Mouse (Mus musculus) lung, postnatal 0 days (tissue): ENCODE results near the gene Dock10. TPM values are rescaled to one million over a fixed set of nuclear protein-coding genes. Genes with fewer than 3 reads are reported as not detected.

ENCODE experiments used
- ATAC-seq: fragments of 200-750 bp; cut with Nextera tagmentation; 2 replicates; pipeline ENCODE4 v1.8.0; 2017; ENCODE audit warnings: moderate library complexity
- DNase-seq: peaks from one replicate; pipeline ENCODE4 v3.0.0-alpha.2; 2016; ENCODE audit warnings: low spot score
- H3K27ac ChIP-seq: fragments of 300-500 bp; sonication (generic); 2 replicates; pipeline ENCODE4 v1.5.1; 2014; ENCODE audit warnings: antibody characterized with exemption, mild to moderate bottlenecking, low read length, mixed read lengths
- H3K27me3 ChIP-seq: fragments of 300-500 bp; sonication (generic); replicated peaks from 2 replicates; pipeline ENCODE4 v1.6.1; 2014; ENCODE audit warnings: low read length, mixed read lengths; ENCODE audit not compliant: insufficient read depth
- H3K36me3 ChIP-seq: fragments of 300-500 bp; sonication (generic); 2 replicates; pipeline ENCODE4 v1.6.1; 2014; ENCODE audit warnings: low read length, mixed read lengths; ENCODE audit not compliant: insufficient read depth
- H3K4me1 ChIP-seq: fragments of 300-500 bp; sonication (generic); 2 replicates; pipeline ENCODE4 v1.6.1; 2014; ENCODE audit warnings: antibody characterized with exemption, low read depth, low read length, mixed read lengths; ENCODE audit not compliant: insufficient read depth
- H3K4me2 ChIP-seq: fragments of 300-500 bp; sonication (generic); replicated peaks from 2 replicates; pipeline ENCODE4 v1.6.1; 2014; ENCODE audit warnings: low read depth, mild to moderate bottlenecking, low read length, moderate library complexity, mixed read lengths
- H3K4me3 ChIP-seq: fragments of 300-500 bp; sonication (generic); 2 replicates; pipeline ENCODE4 v1.5.1; 2014; ENCODE audit warnings: low read depth, low read length
- H3K9ac ChIP-seq: fragments of 300-500 bp; sonication (generic); replicated peaks from 2 replicates; pipeline ENCODE4 v1.6.1; 2014; ENCODE audit warnings: low read depth, mild to moderate bottlenecking
- H3K9me3 ChIP-seq: fragments of 300-500 bp; sonication (generic); 2 replicates; pipeline ENCODE4 v1.6.1; 2016; ENCODE audit warnings: low read length, mixed read lengths
- CTCF ChIP-seq: IDR thresholded peaks from 2 replicates; pipeline ENCODE4 v1.5.1; 2016; ENCODE audit warnings: antibody characterized with exemption, mild to moderate bottlenecking
- EP300 ChIP-seq: IDR thresholded peaks from 2 replicates; pipeline ENCODE4 v1.6.1; 2016; ENCODE audit warnings: antibody characterized with exemption, mild to moderate bottlenecking, control low read depth
- WGBS: fragments of 180-500 bp; shearing (Covaris S2); extraction: QIAGEN DNeasy Blood & Tissue Kit; methylation state at CpG from one replicate; pipeline ENCODE4 v1.1.7; 2014; 5-methylcytosine and 5-hydroxymethylcytosine counted together
- polyA plus RNA-seq: library from polyadenylated mRNA; unstranded; fragments of >200 nt; fragmentation: Nextera tagmentation; extraction: Ambion mirVana; gene quantifications from 2 replicates; pipeline ENCODE4 v1.2.1, GENCODE M21; 2015

Gene Dock10
- polyA plus RNA-seq, 1 experiment from 2014 or later = 6.0 TPM

DNA sequence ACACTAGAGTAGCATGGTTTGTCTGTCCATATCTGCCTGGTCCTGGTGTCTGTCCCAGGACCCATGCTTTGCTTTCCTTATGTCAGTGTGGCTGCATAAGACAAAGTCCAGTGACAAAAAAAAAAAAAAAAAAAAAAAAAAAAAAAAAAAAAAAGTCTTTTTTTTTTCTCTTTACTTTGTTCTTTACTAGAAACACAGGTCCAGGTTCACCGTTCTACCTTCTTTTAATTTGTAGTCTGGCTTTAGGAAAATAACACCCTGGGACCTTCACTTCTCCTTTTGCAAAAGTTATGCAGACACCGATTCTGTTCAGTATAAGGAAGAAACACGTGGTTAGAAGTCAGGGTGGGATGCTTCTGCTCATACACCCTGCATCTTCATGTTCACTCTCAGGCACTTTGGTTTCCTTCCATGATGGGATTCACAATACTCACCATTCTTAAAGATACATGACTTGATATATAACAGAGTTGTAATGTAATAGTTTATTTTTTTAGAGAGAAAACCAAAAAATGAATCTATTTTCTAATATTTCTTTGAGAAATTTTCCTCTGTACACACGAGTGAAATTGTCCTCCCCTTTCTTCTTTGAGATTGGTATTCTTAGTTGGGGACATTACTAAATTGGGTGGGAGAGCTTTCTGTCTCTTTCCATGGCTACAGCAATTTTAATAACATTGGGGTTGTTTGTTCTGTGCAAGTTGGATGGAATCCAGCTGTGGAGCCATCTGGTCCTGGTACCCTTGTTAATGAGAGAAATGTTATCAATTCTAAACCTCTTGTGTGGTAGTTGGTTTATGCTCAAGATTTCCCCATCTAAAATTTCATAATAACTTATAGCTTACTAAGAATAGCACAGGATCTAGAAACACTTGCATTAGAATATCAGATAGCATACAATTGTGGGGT is 5.0 kb upstream of the Dock10 start:
- H3K9me3 ChIP-seq = no peaks in the 10 kb centered on the region
- TF ChIP-seq EP300 (no peak), CTCF (no peak)
- no peak overlapping the region for H3K9ac ChIP-seq
- 60% methylated on average over 4 of the region's 4 CpGs for WGBS
- peaks cover 10% of the 10 kb centered on the region; the same call in 1 of the 2 replicates for H3K27me3 ChIP-seq
- DNase-seq (no peak), ATAC-seq (no peak)
- H3K4me3 ChIP-seq = no peak overlapping the region
- no peaks in the 10 kb centered on the region for H3K36me3 ChIP-seq
- no peaks in the 10 kb centered on the region for H3K4me1 ChIP-seq
- H3K27ac ChIP-seq = no peak overlapping the region
- H3K4me2 ChIP-seq = no peak overlapping the region

DNA sequence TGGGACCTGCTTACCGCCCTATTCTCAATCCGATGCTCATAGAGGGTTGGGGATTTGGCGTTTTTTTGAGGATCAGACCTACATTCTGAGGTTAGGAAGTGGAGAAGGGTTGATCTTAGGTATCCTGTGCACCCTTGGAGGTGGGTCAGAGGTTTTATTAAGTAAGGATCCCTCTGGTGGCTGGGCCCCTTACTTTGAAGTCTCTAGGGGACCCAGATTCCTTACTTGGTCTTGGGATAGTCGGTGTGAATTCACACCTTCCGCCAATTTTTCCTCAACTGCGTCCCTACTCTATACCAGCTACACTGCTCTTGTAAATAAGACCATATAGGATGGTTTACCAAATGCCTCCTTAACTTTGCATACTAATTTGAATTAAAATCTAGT is 464 bp upstream of the Dock10 start:
- ATAC-seq (peak; percentile 17; the same call in 1 of the 2 replicates), DNase-seq (no peak)
- peak overlapping the region; percentile 47 for H3K4me3 ChIP-seq
- H3K4me1 ChIP-seq = no peaks in the 10 kb centered on the region
- peak overlapping the region; percentile 69 for H3K4me2 ChIP-seq
- no peaks in the 10 kb centered on the region for H3K36me3 ChIP-seq
- no peaks in the 10 kb centered on the region for H3K9me3 ChIP-seq
- H3K27me3 ChIP-seq = peaks cover 10% of the 10 kb centered on the region; the same call in 1 of the 2 replicates
- H3K27ac ChIP-seq = no peak overlapping the region
- WGBS = 18% methylated on average over 6 of the region's 6 CpGs
- TF ChIP-seq EP300 (no peak), CTCF (no peak)
- H3K9ac ChIP-seq = no peak overlapping the region

DNA sequence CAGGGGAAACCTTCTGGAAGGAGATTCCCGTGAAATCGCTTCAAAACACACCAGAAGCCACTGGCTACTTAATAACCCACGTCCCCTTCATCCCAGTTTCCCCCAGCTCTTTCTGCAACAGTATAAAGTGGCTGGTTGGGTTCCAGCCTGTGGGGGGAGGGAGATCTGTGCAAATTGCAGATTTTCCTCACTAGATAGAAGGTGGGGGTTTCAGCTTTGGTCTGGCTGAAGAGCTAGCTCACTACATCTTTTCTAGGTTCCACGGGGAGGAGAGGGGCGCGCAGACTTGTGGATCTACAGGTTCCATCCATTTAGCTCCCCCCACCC is 714 bp downstream of the Dock10 start:
- no peak for ATAC-seq
- WGBS = 0% methylated on average over 6 of the region's 6 CpGs
- no peak overlapping the region for H3K27ac ChIP-seq
- H3K27me3 ChIP-seq = peaks cover 10% of the 10 kb centered on the region; the same call in 1 of the 2 replicates
- no peak for DNase-seq
- no peaks in the 10 kb centered on the region for H3K9me3 ChIP-seq
- no peak overlapping the region for H3K9ac ChIP-seq
- H3K36me3 ChIP-seq = no peaks in the 10 kb centered on the region
- peak overlapping the region; percentile 69 for H3K4me2 ChIP-seq
- no peaks in the 10 kb centered on the region for H3K4me1 ChIP-seq
- no peak for TF ChIP-seq EP300
- no peak for TF ChIP-seq CTCF
- peak overlapping the region; percentile 47 for H3K4me3 ChIP-seq

DNA sequence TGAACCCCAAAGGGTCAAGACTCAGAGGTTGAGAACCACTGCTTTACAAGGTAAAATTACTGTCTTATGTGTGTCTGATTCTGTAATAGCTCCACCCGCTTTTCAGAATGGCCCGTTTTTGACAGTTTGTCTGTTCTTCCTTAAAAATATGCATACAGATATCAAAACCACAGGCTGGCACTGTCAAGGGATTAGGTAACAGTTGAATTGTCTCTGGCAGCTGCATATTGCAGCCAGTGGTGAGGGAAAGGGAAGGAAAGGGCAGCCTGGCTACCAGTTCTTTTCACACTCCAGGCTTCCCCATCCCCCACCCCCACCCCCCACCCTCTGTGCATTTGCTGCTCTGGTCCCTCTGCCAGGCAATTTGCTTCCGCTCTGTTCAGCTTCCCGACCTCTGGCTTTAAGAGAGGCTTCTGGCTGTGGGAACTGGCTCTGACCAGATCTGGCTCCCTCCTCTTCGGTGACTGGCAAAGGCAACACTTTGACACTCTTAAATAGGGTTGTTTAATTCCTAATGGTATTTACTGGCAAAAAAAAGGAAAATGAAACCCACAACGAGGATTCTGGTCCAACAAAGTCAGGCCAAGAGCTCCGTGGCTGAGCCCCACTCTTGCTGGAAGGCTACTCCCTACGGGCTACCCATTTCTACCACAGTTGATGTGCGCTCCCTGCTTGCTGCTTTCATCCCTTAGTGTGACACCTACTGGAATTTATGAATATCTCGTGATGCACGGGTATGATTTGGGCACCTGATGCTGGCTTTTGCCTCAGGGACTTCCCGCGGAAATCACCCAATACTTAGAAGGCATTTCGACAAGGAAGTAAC is 1.3 kb downstream of the Dock10 start:
- H3K4me2 ChIP-seq = peak overlapping the region; percentile 69
- H3K27me3 ChIP-seq = peaks cover 10% of the 10 kb centered on the region; the same call in 1 of the 2 replicates
- ATAC-seq (peak; percentile 21; the same call in 1 of the 2 replicates), DNase-seq (peak; percentile 31)
- TF ChIP-seq CTCF = no peak
- TF ChIP-seq EP300 = no peak
- no peak overlapping the region for H3K27ac ChIP-seq
- peak overlapping the region; percentile 47 for H3K4me3 ChIP-seq
- H3K36me3 ChIP-seq = no peaks in the 10 kb centered on the region
- 7% methylated on average over 14 of the region's 14 CpGs for WGBS
- no peaks in the 10 kb centered on the region for H3K4me1 ChIP-seq
- H3K9ac ChIP-seq = no peak overlapping the region
- H3K9me3 ChIP-seq = no peaks in the 10 kb centered on the region

DNA sequence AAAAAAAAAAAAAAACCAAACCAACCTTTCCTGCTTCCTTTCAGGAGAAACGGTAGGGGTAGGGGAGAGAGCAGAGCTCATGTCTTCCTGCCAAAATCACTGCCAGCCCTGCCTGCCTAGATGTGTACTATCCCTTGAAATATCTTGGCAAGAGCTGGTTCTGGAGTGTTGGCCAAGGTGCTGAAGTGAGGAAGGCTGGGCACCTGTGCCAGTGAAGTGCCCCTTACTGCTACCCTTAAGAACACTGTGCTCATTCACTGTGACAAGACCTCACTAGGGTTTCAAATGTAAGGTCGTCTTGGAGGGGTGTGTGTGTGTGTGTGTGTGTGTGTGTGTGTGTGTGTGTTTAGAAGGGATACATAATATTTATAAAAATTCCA is 2.3 kb downstream of the Dock10 start:
- 11% methylated on average over 2 of the region's 2 CpGs for WGBS
- DNase-seq = peak; percentile 41

More for the DNA sequence above, 2.3 kb downstream of the Dock10 start:
- Histone ChIP-seq H3K4me3 (no peak overlapping the region), H3K9me3 (no peaks in the 10 kb centered on the region), H3K9ac (no peak overlapping the region), H3K4me2 (no peak overlapping the region), H3K27me3 (peaks cover 10% of the 10 kb centered on the region; the same call in 1 of the 2 replicates), H3K27ac (no peak overlapping the region), H3K4me1 (no peaks in the 10 kb centered on the region), H3K36me3 (no peaks in the 10 kb centered on the region)
- TF ChIP-seq CTCF (no peak), EP300 (no peak)
- no peak for ATAC-seq
